Mouse (Mus musculus) heart, embryonic 14.5 days (tissue): ENCODE results near the gene Hist1h4m. TPM values are rescaled to one million over a fixed set of nuclear protein-coding genes. Genes with fewer than 3 reads are reported as not detected.
"Not testable (repeated sequence)": the region's sequence is repeated elsewhere in the genome, so short reads cannot be mapped to it uniquely, and the experiment has no call there.

ENCODE experiments used
- ATAC-seq: fragments of 200-750 bp; cut with Nextera tagmentation; 2 replicates; pipeline ENCODE4 v1.8.0; 2017; ENCODE audit warnings: low read depth, moderate TSS enrichment; ENCODE audit not compliant: insufficient number of reproducible peaks, insufficient read depth, low FRiP score
- H3K27ac ChIP-seq, 2 experiments: fragments of 200-500 bp in 1 of 2; fragments of 300-500 bp in 1 of 2; sonication (generic) in 1 of 2; replicated peaks in 1 of 2; 2 replicates each; pipeline ENCODE4 v1.5.1; 2012 to 2014; ENCODE audit warnings: low read depth in 2 of 2, low read length in 2 of 2, control low read depth in 1 of 2, mild to moderate bottlenecking in 1 of 2, mixed read lengths in 1 of 2; ENCODE audit not compliant: control insufficient read depth in 1 of 2, insufficient read depth in 1 of 2
- H3K27me3 ChIP-seq: fragments of 300-500 bp; sonication (generic); 2 replicates; pipeline ENCODE4 v1.6.1; 2014; ENCODE audit warnings: mild to moderate bottlenecking, low read length, control low read depth; ENCODE audit not compliant: control insufficient read depth, insufficient read depth
- H3K36me3 ChIP-seq: fragments of 300-500 bp; sonication (generic); 2 replicates; pipeline ENCODE4 v1.6.1; 2014; ENCODE audit warnings: mild to moderate bottlenecking, control low read depth, low read length, mixed read lengths; ENCODE audit not compliant: control insufficient read depth, insufficient read depth
- H3K4me1 ChIP-seq, 2 experiments: fragments of 200-500 bp in 1 of 2; fragments of 300-500 bp in 1 of 2; sonication (generic) in 1 of 2; 2 replicates each; pipeline ENCODE4 v1.6.1; 2012 to 2014; ENCODE audit warnings: low read length in 2 of 2, control low read depth in 1 of 2, mixed read lengths in 1 of 2; ENCODE audit not compliant: control insufficient read depth in 2 of 2, insufficient read depth in 2 of 2
- H3K4me2 ChIP-seq: fragments of 300-500 bp; sonication (generic); 2 replicates; pipeline ENCODE4 v1.6.1; 2014; ENCODE audit warnings: mild to moderate bottlenecking, low read length
- H3K4me3 ChIP-seq, 2 experiments: fragments of 200-500 bp in 1 of 2; fragments of 300-500 bp in 1 of 2; sonication (generic) in 1 of 2; 2 replicates each; pipeline ENCODE4 v1.5.1; 2012 to 2014; ENCODE audit warnings: low read length in 2 of 2, mild to moderate bottlenecking in 2 of 2, control low read depth in 1 of 2, low read depth in 1 of 2, moderate library complexity in 1 of 2; ENCODE audit not compliant: control insufficient read depth in 1 of 2, insufficient read depth in 1 of 2
- H3K9ac ChIP-seq: fragments of 300-500 bp; sonication (generic); 2 replicates; pipeline ENCODE4 v1.6.1; 2014; ENCODE audit warnings: mild to moderate bottlenecking, low read length
- H3K9me3 ChIP-seq: fragments of 300-500 bp; sonication (generic); 2 replicates; pipeline ENCODE4 v1.6.1; 2016; ENCODE audit warnings: low read length, control low read depth; ENCODE audit not compliant: control insufficient read depth
- WGBS: fragments of 180-500 bp; shearing (Covaris S2); extraction: QIAGEN DNeasy Blood & Tissue Kit; methylation state at CpG from one replicate; pipeline ENCODE4 v1.1.7; 2014; 5-methylcytosine and 5-hydroxymethylcytosine counted together
- polyA plus RNA-seq: library from polyadenylated mRNA; unstranded; fragments of >200 nt; fragmentation: Nextera tagmentation; extraction: Ambion mirVana; gene quantifications from 2 replicates; pipeline ENCODE4 v1.2.1, GENCODE M21; 2014

The Hist1h4m gene
- polyA plus RNA-seq, 1 experiment from 2014 or later, result not detected

GRCm38 (mm10) chr13:21820082-21820890 is 8.7 kb downstream of the Hist1h4m start:
- H3K9ac ChIP-seq, H3K27me3 ChIP-seq, H3K9me3 ChIP-seq, H3K4me1 ChIP-seq, H3K36me3 ChIP-seq, H3K4me2 ChIP-seq, ATAC-seq, H3K4me3 ChIP-seq, H3K27ac ChIP-seq: not testable (repeated sequence)
- WGBS, result 68% methylated on average over 4 of the region's 16 CpGs

- Histone ChIP-seq H3K9me3 (no peaks in the 10 kb centered on the region), H3K4me2 (no peak overlapping the region), H3K27me3 (no peaks in the 10 kb centered on the region), H3K4me3 (no peak overlapping the region), H3K27ac (no peak overlapping the region), H3K9ac (no peak overlapping the region), H3K4me1 (no peaks in the 10 kb centered on the region), H3K36me3 (no peaks in the 10 kb centered on the region)
- no peak for ATAC-seq
- 87% methylated on average over 3 of the region's 3 CpGs for WGBS
These were observed 17.0 kb downstream of the Hist1h4m start for GRCm38 (mm10) chr13:21828511-21828910.

- no peaks in the 10 kb centered on the region for H3K4me1 ChIP-seq
- H3K27ac ChIP-seq, result no peak overlapping the region
- H3K9me3 ChIP-seq, result no peaks in the 10 kb centered on the region
- no peak overlapping the region for H3K4me3 ChIP-seq
- no peak for ATAC-seq
- WGBS, result 88% methylated on average over 10 of the region's 10 CpGs
- no peak overlapping the region for H3K9ac ChIP-seq
- H3K4me2 ChIP-seq, result no peak overlapping the region
- H3K36me3 ChIP-seq, result no peaks in the 10 kb centered on the region
- no peaks in the 10 kb centered on the region for H3K27me3 ChIP-seq
These were observed 18.8 kb downstream of the Hist1h4m start for GRCm38 (mm10) chr13:21830344-21830743.

- 0% methylated on average over 23 of the region's 58 CpGs for WGBS
- peak; percentile 83 for ATAC-seq
- Histone ChIP-seq H3K4me2 (peak within 1 kb of the TSS; percentile 39; the same call in 1 of the 2 replicates), H3K4me3 (peak within 1 kb of the TSS in 1 of 2 experiments; percentile 20; a peak in 2 of 4 replicates)
- not testable (repeated sequence) for H3K9me3 ChIP-seq, H3K36me3 ChIP-seq, H3K4me1 ChIP-seq, H3K27me3 ChIP-seq, H3K9ac ChIP-seq, H3K27ac ChIP-seq
These were observed 20.2 kb downstream of the Hist1h4m start, which contains the start of gene Hist1h4n for GRCm38 (mm10) chr13:21831418-21832394. Hist1h4n (minus strand) TSS chr13:21832196.

- H3K4me2 ChIP-seq, result not testable (repeated sequence)
These were observed 21.9 kb downstream of the Hist1h4m start, which contains the start of the genes Hist1h2ap and Hist1h2br for GRCm38 (mm10) chr13:21833461-21833860. Hist1h2ap (minus strand) TSS chr13:21833507. Hist1h2br (plus strand) TSS chr13:21833743.

GRCm38 (mm10) chr13:21840508-21840907 is 29.0 kb downstream of the Hist1h4m start:
- not testable (repeated sequence) for H3K9me3 ChIP-seq, H3K9ac ChIP-seq, ATAC-seq, H3K27me3 ChIP-seq, H3K36me3 ChIP-seq, H3K4me1 ChIP-seq, H3K4me2 ChIP-seq, H3K27ac ChIP-seq, H3K4me3 ChIP-seq
- no CpG with 5 or more reads among the region's 4 CpGs for WGBS

More at GRCm38 (mm10) chr13:21833461-21833860, 21.9 kb downstream of the Hist1h4m start, which contains the start of the genes Hist1h2ap and Hist1h2br:
- H3K9me3 ChIP-seq, H3K4me1 ChIP-seq, H3K9ac ChIP-seq, H3K27me3 ChIP-seq, H3K4me3 ChIP-seq, H3K27ac ChIP-seq, H3K36me3 ChIP-seq: not testable (repeated sequence)
- no CpG with 5 or more reads among the region's 24 CpGs for WGBS
- ATAC-seq, result peak; percentile 93

GRCm38 (mm10) chr13:21846356-21846755 is 34.8 kb downstream of the Hist1h4m start:
- not testable (repeated sequence) for H3K4me2 ChIP-seq, H3K4me1 ChIP-seq, H3K36me3 ChIP-seq, H3K9me3 ChIP-seq, ATAC-seq, H3K4me3 ChIP-seq, H3K27ac ChIP-seq, H3K27me3 ChIP-seq, H3K9ac ChIP-seq
